Mouse (Mus musculus): ENCODE measurements around the gene 2200002D01Rik. TPM values are rescaled to one million over a fixed set of nuclear protein-coding genes. Genes with fewer than 3 reads are reported as not detected.

2200002D01Rik gene
- polyA plus RNA-seq, 1 experiment from 2014 or later: 0.50 TPM

DNA sequence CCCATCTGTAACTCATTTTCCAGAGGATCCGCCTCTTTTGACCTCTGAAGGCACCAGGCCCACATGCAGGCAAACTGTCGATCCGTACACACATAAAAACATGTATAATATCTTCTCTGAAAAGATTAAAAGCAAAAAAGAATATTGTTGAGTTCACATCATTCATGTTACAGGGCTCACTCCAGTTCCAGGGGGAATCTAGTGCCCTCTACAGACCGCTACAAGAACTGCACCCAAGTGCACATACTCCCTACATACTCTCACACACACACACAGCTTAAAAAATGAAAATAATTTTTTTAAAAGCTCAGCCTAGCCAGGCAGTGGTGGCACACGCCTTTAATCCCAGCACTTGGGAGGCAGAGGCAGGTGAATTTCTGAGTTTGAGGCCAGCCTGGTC lies 13.6 kb downstream of the 2200002D01Rik start:
- Histone ChIP-seq H3K27ac (ENCODE audit: low read depth, low read length) (no peak overlapping the region), H3K36me3 (ENCODE audit: control insufficient read depth, insufficient read depth, low read length) (no peaks in the 10 kb centered on the region), H3K4me1 (ENCODE audit: control insufficient read depth, insufficient read depth, low read length) (peaks cover 8% of the 10 kb centered on the region), H3K9me3 (ENCODE audit: control insufficient read depth, low read length) (no peaks in the 10 kb centered on the region), H3K9ac (replicated peaks; ENCODE audit: low read depth, low read length) (no peak overlapping the region), H3K4me3 (ENCODE audit: low read depth, low read length) (no peak overlapping the region), H3K27me3 (ENCODE audit: control insufficient read depth, insufficient read depth, low read length) (peaks cover 16% of the 10 kb centered on the region), H3K4me2 (ENCODE audit: low read depth, low read length) (no peak overlapping the region)
- WGBS: 81% methylated on average over 5 of the region's 5 CpGs
- ATAC-seq (ENCODE audit: low read depth): no peak

- Histone ChIP-seq H3K27me3 (ENCODE audit: control insufficient read depth, insufficient read depth, low read length) (peaks cover 16% of the 10 kb centered on the region), H3K9ac (replicated peaks; ENCODE audit: low read depth, low read length) (no peak overlapping the region), H3K4me3 (ENCODE audit: low read depth, low read length) (no peak overlapping the region), H3K27ac (ENCODE audit: low read depth, low read length) (no peak overlapping the region), H3K36me3 (ENCODE audit: control insufficient read depth, insufficient read depth, low read length) (no peaks in the 10 kb centered on the region), H3K9me3 (ENCODE audit: control insufficient read depth, low read length) (no peaks in the 10 kb centered on the region), H3K4me1 (ENCODE audit: control insufficient read depth, insufficient read depth, low read length) (peaks cover 4% of the 10 kb centered on the region), H3K4me2 (ENCODE audit: low read depth, low read length) (no peak overlapping the region)
- ATAC-seq (ENCODE audit: low read depth): no peak
- WGBS: 76% methylated on average over 6 of the region's 6 CpGs
Observed at GRCm38 (mm10) chr7:29233745-29234144, 14.5 kb downstream of the 2200002D01Rik start.

DNA sequence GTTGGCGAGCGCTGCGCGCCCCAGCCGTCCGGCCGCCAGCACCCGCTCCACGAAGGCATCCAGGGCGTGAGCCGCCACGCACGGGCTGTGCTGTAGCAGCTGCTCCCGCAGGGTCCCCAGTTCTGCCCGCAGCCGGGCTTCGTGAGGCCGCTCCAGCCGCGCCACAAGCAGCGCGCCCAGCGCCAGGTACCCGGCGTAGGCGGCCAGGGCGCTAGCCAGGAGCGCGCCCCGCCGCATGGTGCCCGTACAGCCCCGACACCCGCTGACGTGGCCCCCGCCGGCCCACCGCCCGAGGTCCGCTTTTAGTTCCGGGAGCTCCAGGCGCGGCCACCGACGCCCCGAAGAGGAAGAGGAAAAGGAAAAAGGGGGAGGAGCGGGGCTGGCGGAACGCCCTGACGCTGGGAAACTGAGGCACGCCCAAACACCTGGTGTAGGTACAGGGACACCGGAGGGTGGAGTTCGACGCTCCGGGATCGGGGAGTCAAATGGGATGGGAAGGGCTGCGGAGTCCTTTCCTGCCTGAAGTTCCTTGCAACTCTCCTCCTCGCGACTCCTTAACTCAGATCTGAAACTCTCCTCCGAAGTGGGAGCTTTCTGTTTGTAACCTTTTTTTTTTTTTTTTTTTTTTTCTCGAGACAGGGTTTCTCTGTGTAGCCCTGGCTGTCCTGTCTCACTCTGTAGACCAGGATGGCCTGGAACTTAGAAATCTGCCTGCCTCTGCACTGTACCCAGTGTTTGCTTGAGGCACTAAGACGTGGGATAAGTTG lies 15.8 kb downstream of the 2200002D01Rik start, which contains the start of gene Kcnk6:
TSS of gene Kcnk6 (minus strand) at position 269 of the 767 bp plus-strand sequence.
- 1% methylated on average over 53 of the region's 62 CpGs for WGBS
- Histone ChIP-seq H3K4me3 (ENCODE audit: low read depth, low read length) (peak within 1 kb of the TSS; percentile 45), H3K4me1 (ENCODE audit: control insufficient read depth, insufficient read depth, low read length) (peaks cover 4% of the 10 kb centered on the region; the same call in 1 of the 2 replicates), H3K27ac (ENCODE audit: low read depth, low read length) (no peak within 1 kb of the TSS), H3K9me3 (ENCODE audit: control insufficient read depth, low read length) (no peaks in the 10 kb centered on the region), H3K36me3 (ENCODE audit: control insufficient read depth, insufficient read depth, low read length) (no peaks in the 10 kb centered on the region), H3K4me2 (ENCODE audit: low read depth, low read length) (peak within 1 kb of the TSS; percentile 82), H3K27me3 (ENCODE audit: control insufficient read depth, insufficient read depth, low read length) (peaks cover 16% of the 10 kb centered on the region), H3K9ac (replicated peaks; ENCODE audit: low read depth, low read length) (peak within 1 kb of the TSS; percentile 48; the same call in 1 of the 2 replicates)
- 0 out of 2 replicates have a peak, but pooled peaks have one; percentile 29 for ATAC-seq (ENCODE audit: low read depth)

- 62% methylated on average over 3 of the region's 3 CpGs for WGBS
Observed at GRCm38 (mm10) chr7:29231517-29231916, 16.7 kb downstream of the 2200002D01Rik start.

GRCm38 (mm10) chr7:29230560-29230959 lies 17.7 kb downstream of the 2200002D01Rik start:
- WGBS: 30% methylated on average over 3 of the region's 3 CpGs
- no peak for ATAC-seq (ENCODE audit: low read depth)
- no peak overlapping the region for H3K4me2 ChIP-seq (ENCODE audit: low read depth, low read length)

More at GRCm38 (mm10) chr7:29231517-29231916, 16.7 kb downstream of the 2200002D01Rik start:
- peaks cover 4% of the 10 kb centered on the region; the same call in 1 of the 2 replicates for H3K4me1 ChIP-seq (ENCODE audit: control insufficient read depth, insufficient read depth, low read length)
- H3K4me2 ChIP-seq (ENCODE audit: low read depth, low read length): peak overlapping the region; percentile 82
- no peaks in the 10 kb centered on the region for H3K36me3 ChIP-seq (ENCODE audit: control insufficient read depth, insufficient read depth, low read length)
- no peak for ATAC-seq (ENCODE audit: low read depth)
- H3K4me3 ChIP-seq (ENCODE audit: low read depth, low read length): no peak overlapping the region
- H3K27me3 ChIP-seq (ENCODE audit: control insufficient read depth, insufficient read depth, low read length): peaks cover 16% of the 10 kb centered on the region
- H3K9me3 ChIP-seq (ENCODE audit: control insufficient read depth, low read length): no peaks in the 10 kb centered on the region
- no peak overlapping the region for H3K9ac ChIP-seq (replicated peaks; ENCODE audit: low read depth, low read length)
- no peak overlapping the region for H3K27ac ChIP-seq (ENCODE audit: low read depth, low read length)

GRCm38 (mm10) chr7:29228202-29228601 lies 20.1 kb downstream of the 2200002D01Rik start:
- Histone ChIP-seq H3K9ac (replicated peaks; ENCODE audit: low read depth, low read length) (no peak overlapping the region), H3K9me3 (ENCODE audit: control insufficient read depth, low read length) (no peaks in the 10 kb centered on the region), H3K4me3 (ENCODE audit: low read depth, low read length) (no peak overlapping the region), H3K27ac (ENCODE audit: low read depth, low read length) (no peak overlapping the region), H3K27me3 (ENCODE audit: control insufficient read depth, insufficient read depth, low read length) (peaks cover 12% of the 10 kb centered on the region), H3K36me3 (ENCODE audit: control insufficient read depth, insufficient read depth, low read length) (no peaks in the 10 kb centered on the region), H3K4me1 (ENCODE audit: control insufficient read depth, insufficient read depth, low read length) (peaks cover 4% of the 10 kb centered on the region; the same call in 1 of the 2 replicates), H3K4me2 (ENCODE audit: low read depth, low read length) (no peak overlapping the region)
- 76% methylated on average over 4 of the region's 4 CpGs for WGBS
- ATAC-seq (ENCODE audit: low read depth): no peak

More at GRCm38 (mm10) chr7:29230560-29230959, 17.7 kb downstream of the 2200002D01Rik start:
- H3K9me3 ChIP-seq (ENCODE audit: control insufficient read depth, low read length): no peaks in the 10 kb centered on the region
- H3K27me3 ChIP-seq (ENCODE audit: control insufficient read depth, insufficient read depth, low read length): peaks cover 16% of the 10 kb centered on the region
- H3K9ac ChIP-seq (replicated peaks; ENCODE audit: low read depth, low read length): no peak overlapping the region
- no peak overlapping the region for H3K27ac ChIP-seq (ENCODE audit: low read depth, low read length)
- no peaks in the 10 kb centered on the region for H3K36me3 ChIP-seq (ENCODE audit: control insufficient read depth, insufficient read depth, low read length)
- H3K4me3 ChIP-seq (ENCODE audit: low read depth, low read length): no peak overlapping the region
- peaks cover 4% of the 10 kb centered on the region; the same call in 1 of the 2 replicates for H3K4me1 ChIP-seq (ENCODE audit: control insufficient read depth, insufficient read depth, low read length)

- H3K9ac ChIP-seq (replicated peaks; ENCODE audit: low read depth, low read length): no peak overlapping the region
- H3K27ac ChIP-seq (ENCODE audit: low read depth, low read length): no peak overlapping the region
- H3K9me3 ChIP-seq (ENCODE audit: control insufficient read depth, low read length): no peaks in the 10 kb centered on the region
- H3K4me2 ChIP-seq (ENCODE audit: low read depth, low read length): no peak overlapping the region; the same call in 1 of the 2 replicates
- H3K27me3 ChIP-seq (ENCODE audit: control insufficient read depth, insufficient read depth, low read length): no peaks in the 10 kb centered on the region
- no peaks in the 10 kb centered on the region for H3K36me3 ChIP-seq (ENCODE audit: control insufficient read depth, insufficient read depth, low read length)
- H3K4me3 ChIP-seq (ENCODE audit: low read depth, low read length): no peak overlapping the region
- no peak for ATAC-seq (ENCODE audit: low read depth)
- 76% methylated on average over 13 of the region's 13 CpGs for WGBS
- no peaks in the 10 kb centered on the region for H3K4me1 ChIP-seq (ENCODE audit: control insufficient read depth, insufficient read depth, low read length)
Observed at GRCm38 (mm10) chr7:29225520-29225919, 22.7 kb downstream of the 2200002D01Rik start.

DNA sequence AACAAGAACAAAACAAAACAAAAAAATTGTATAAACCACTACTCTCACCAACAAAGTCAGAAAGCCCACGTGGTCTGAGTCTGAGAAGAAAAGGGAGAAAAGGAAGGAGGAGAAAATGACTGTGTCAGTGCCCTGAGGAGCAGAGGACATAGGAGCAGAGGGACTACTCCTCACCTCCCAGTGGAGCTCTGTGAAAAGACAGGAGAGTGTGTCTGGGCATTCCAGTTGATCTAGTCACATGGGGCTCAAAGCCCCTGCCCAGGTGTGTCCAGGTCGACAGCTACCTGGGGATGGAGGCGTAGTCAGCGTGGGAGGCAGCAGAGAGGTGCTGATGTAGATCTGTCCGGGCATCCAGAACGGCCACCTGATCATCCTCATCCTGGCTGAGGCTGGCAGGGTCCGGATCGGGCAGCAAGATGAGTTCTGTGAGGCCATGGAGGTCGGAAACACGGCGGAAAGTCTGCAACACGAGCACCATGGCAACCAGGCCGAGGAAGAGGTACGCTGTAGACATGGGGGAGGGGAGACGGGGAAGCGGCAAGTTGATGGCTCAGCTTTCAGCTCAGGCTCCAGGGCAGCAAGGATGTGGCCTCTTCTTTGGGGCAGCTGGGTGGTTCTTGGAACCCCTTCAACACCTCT lies 23.4 kb downstream of the 2200002D01Rik start:
- peak; percentile 34; the same call in 1 of the 2 replicates for ATAC-seq (ENCODE audit: low read depth)
- H3K4me3 ChIP-seq (ENCODE audit: low read depth, low read length): no peak overlapping the region
- no peaks in the 10 kb centered on the region for H3K4me1 ChIP-seq (ENCODE audit: control insufficient read depth, insufficient read depth, low read length)
- no peaks in the 10 kb centered on the region for H3K9me3 ChIP-seq (ENCODE audit: control insufficient read depth, low read length)
- peak overlapping the region; percentile 17; the same call in 1 of the 2 replicates for H3K9ac ChIP-seq (replicated peaks; ENCODE audit: low read depth, low read length)
- no peak overlapping the region; the same call in 1 of the 2 replicates for H3K4me2 ChIP-seq (ENCODE audit: low read depth, low read length)
- no peak overlapping the region for H3K27ac ChIP-seq (ENCODE audit: low read depth, low read length)
- WGBS: 12% methylated on average over 16 of the region's 16 CpGs
- no peaks in the 10 kb centered on the region for H3K36me3 ChIP-seq (ENCODE audit: control insufficient read depth, insufficient read depth, low read length)
- H3K27me3 ChIP-seq (ENCODE audit: control insufficient read depth, insufficient read depth, low read length): no peaks in the 10 kb centered on the region

- H3K4me2 ChIP-seq (ENCODE audit: low read depth, low read length): no peak overlapping the region
- no peaks in the 10 kb centered on the region for H3K36me3 ChIP-seq (ENCODE audit: control insufficient read depth, insufficient read depth, low read length)
- WGBS: 38% methylated on average over 15 of the region's 15 CpGs
- H3K27ac ChIP-seq (ENCODE audit: low read depth, low read length): no peak overlapping the region
- H3K4me1 ChIP-seq (ENCODE audit: control insufficient read depth, insufficient read depth, low read length): no peaks in the 10 kb centered on the region
- H3K27me3 ChIP-seq (ENCODE audit: control insufficient read depth, insufficient read depth, low read length): no peaks in the 10 kb centered on the region
- ATAC-seq (ENCODE audit: low read depth): no peak
- H3K9me3 ChIP-seq (ENCODE audit: control insufficient read depth, low read length): no peaks in the 10 kb centered on the region
- H3K4me3 ChIP-seq (ENCODE audit: low read depth, low read length): no peak overlapping the region
- H3K9ac ChIP-seq (replicated peaks; ENCODE audit: low read depth, low read length): no peak overlapping the region
Observed at GRCm38 (mm10) chr7:29214846-29215245, 33.4 kb downstream of the 2200002D01Rik start.

Measured in neural tube, embryonic 14.5 days (tissue).